ENCODE assay signal across 9 mouse cellular contexts in the genomic region with DNA sequence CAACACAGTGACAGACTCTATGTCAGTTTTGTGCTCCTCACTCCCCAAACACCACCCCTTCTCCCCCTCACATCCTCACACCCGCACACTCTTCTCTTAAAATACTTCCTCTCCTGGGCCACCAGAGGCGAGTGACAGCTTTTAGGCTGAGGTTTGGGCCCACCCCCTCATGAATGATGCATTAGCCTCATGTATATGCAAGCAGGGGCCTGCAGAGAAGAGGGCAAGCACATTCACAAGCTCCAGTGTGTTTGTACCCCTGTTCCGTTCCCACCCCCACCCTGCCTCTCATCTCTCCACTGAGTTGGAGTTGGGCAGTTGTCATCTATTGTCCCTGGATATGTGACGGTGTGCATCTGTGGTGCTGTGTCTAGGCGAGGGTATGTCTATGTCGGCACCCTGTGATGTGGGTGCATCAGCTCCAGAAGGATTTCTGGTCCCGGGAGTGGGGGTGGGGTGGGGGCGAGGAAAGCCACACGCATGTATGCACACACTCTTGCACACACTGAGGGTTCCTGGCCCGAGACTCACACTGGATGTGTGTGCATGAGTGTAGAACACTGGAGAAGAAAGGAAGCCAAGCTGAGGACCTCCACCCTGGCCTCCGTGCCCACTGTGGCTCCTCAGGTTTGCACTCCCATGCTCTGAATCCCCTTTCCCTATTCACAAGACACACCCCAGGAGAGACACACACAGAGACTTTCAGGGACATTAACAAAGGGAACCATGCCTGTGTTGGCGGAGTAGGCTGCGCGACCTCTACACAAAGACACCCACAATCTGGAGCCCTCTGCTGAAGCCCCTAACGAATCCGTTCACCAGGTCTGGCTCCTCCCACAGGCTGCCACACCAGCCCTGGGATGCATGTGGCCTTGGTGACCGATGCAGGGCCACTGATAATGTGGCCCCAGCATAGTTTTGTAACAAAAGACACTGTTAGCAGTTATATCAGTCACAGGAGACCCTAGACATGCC. TPM values are rescaled to one million over a fixed set of nuclear protein-coding genes. Genes with fewer than 3 reads are reported as not detected.
A peak's percentile ranks its signal among the peaks of the same experiment; 100 is the strongest.
DNase-seq lines count a peak whose midpoint lies in the region; ATAC-seq and TF ChIP-seq lines count a peak whose summit lies in the region.
"Had no signal": no experiment of that assay in that cellular context is flagged by ENCODE, and none has a peak within 500 bp of the region (broad histone marks: within the 10 kb centered on the region; RNA-seq: fewer than 3 reads in every experiment).

No protein-coding gene starts in this region.

- peaks cover 23% of the 10 kb centered on the region for H3K27me3 ChIP-seq in hindbrain, embryonic 11.5 days (ENCODE audit: control insufficient read depth, insufficient read depth, low read length)
- peaks cover 78% of the 10 kb centered on the region for H3K27me3 ChIP-seq in midbrain, embryonic 10.5 days (ENCODE audit: low read depth, poor library complexity, severe bottlenecking)
- H3K27me3 ChIP-seq in heart, embryonic 12.5 days (replicated peaks): peaks cover 99% of the 10 kb centered on the region
- no peaks in the 10 kb centered on the region for H3K27me3 ChIP-seq in kidney, adult 2 months (replicated peaks; ENCODE audit: control insufficient read depth, insufficient read depth, low read length)

- peak overlapping the region; percentile 96 for H3K27ac ChIP-seq in hindbrain, embryonic 11.5 days (ENCODE audit: low read depth, low read length)
- H3K27ac ChIP-seq in midbrain, embryonic 10.5 days (replicated peaks): peak overlapping the region; percentile 84
- H3K27ac ChIP-seq in heart, embryonic 12.5 days (ENCODE audit: poor library complexity, severe bottlenecking): no peak overlapping the region
- H3K27ac ChIP-seq in kidney, adult 2 months (ENCODE audit: insufficient read depth, low read depth, low read length): no peak overlapping the region
- H3K27ac ChIP-seq: liver, embryonic 15.5 days had no signal

- H3K9ac ChIP-seq in hindbrain, embryonic 11.5 days (ENCODE audit: low read depth, low read length): peak overlapping the region; percentile 76
- H3K9ac ChIP-seq in heart, embryonic 12.5 days: no peak overlapping the region
- H3K9ac ChIP-seq: liver, embryonic 15.5 days had no signal

- H3K4me3 ChIP-seq in hindbrain, embryonic 11.5 days (ENCODE audit: low read depth, low read length): peak overlapping the region; percentile 50
- peak overlapping the region; percentile 65 for H3K4me3 ChIP-seq in midbrain, embryonic 10.5 days
- no peak overlapping the region for H3K4me3 ChIP-seq in heart, embryonic 12.5 days
- no peak overlapping the region for H3K4me3 ChIP-seq in kidney, adult 2 months (ENCODE audit: insufficient read depth, low read depth, low read length)
- H3K4me3 ChIP-seq: liver, embryonic 15.5 days had no signal

- WGBS in hindbrain, embryonic 11.5 days: 7% methylated on average over 17 of the region's 17 CpGs
- WGBS in midbrain, embryonic 10.5 days: 9% methylated on average over 17 of the region's 17 CpGs
- 20% methylated on average over 17 of the region's 17 CpGs for WGBS in heart, embryonic 12.5 days
- 19% methylated on average over 17 of the region's 17 CpGs for WGBS in kidney, adult 2 months

- H3K4me1 ChIP-seq in hindbrain, embryonic 11.5 days (replicated peaks; ENCODE audit: control insufficient read depth, insufficient read depth, low read length): peaks cover 4% of the 10 kb centered on the region; the same call in 1 of the 2 replicates
- H3K4me1 ChIP-seq in midbrain, embryonic 10.5 days: peaks cover 35% of the 10 kb centered on the region
- H3K4me1 ChIP-seq in heart, embryonic 12.5 days (replicated peaks): peaks cover 4% of the 10 kb centered on the region; the same call in 1 of the 2 replicates
- H3K4me1 ChIP-seq in kidney, adult 2 months (ENCODE audit: control insufficient read depth, insufficient read depth, low read length): no peaks in the 10 kb centered on the region
- H3K4me1 ChIP-seq: liver, embryonic 15.5 days had no signal

- peak; percentile 89 for DNase-seq in right cerebral cortex, adult 18-20 months
- DNase-seq in right cerebral cortex, postnatal 14 days: no peak
- DNase-seq in hindbrain, embryonic 11.5 days (ENCODE audit: low spot score): peak; percentile 86
- DNase-seq in midbrain, embryonic 10.5 days (ENCODE audit: low spot score): peak; percentile 72
- peak; percentile 88 for DNase-seq in telencephalon, adult 2 months (ENCODE audit: low read depth, low spot score)
- no peak for DNase-seq in kidney, adult 2 months
- DNase-seq in ovary, postnatal 10 days (ENCODE audit: low spot score): no peak

- H3K36me3 ChIP-seq in hindbrain, embryonic 11.5 days (ENCODE audit: control insufficient read depth, insufficient read depth, low read length): 0 out of 2 replicates have a peak, but pooled peaks cover 2% of the 10 kb centered on the region
- peaks cover 10% of the 10 kb centered on the region for H3K36me3 ChIP-seq in midbrain, embryonic 10.5 days
- no peaks in the 10 kb centered on the region for H3K36me3 ChIP-seq in heart, embryonic 12.5 days
- H3K36me3 ChIP-seq in kidney, adult 2 months (ENCODE audit: control insufficient read depth, insufficient read depth, low read length): no peaks in the 10 kb centered on the region
- H3K36me3 ChIP-seq: liver, embryonic 15.5 days had no signal

- H3K9me3 ChIP-seq in hindbrain, embryonic 11.5 days (ENCODE audit: control insufficient read depth, low read length): no peaks in the 10 kb centered on the region; the same call in 1 of the 2 replicates
- H3K9me3 ChIP-seq in midbrain, embryonic 10.5 days (replicated peaks): no peaks in the 10 kb centered on the region
- H3K9me3 ChIP-seq in heart, embryonic 12.5 days (replicated peaks): no peaks in the 10 kb centered on the region
- H3K9me3 ChIP-seq: liver, embryonic 15.5 days had no signal

- no peak for TF ChIP-seq CTCF in kidney, adult 2 months (conservative IDR thresholded peaks at IDR 0.05; ENCODE audit: insufficient read depth, insufficient read length, low read depth, low read length)

- peak overlapping the region; percentile 71 for H3K4me2 ChIP-seq in hindbrain, embryonic 11.5 days (replicated peaks; ENCODE audit: low read depth, low read length)
- no peak overlapping the region for H3K4me2 ChIP-seq in heart, embryonic 12.5 days
- H3K4me2 ChIP-seq: liver, embryonic 15.5 days had no signal

- TF ChIP-seq POLR2A in kidney, adult 2 months (IDR thresholded peaks at IDR 0.05; ENCODE audit: low read depth, low read length): no peak

- peak; percentile 91 for ATAC-seq in hindbrain, embryonic 11.5 days (ENCODE audit: low FRiP score)
- ATAC-seq in heart, embryonic 12.5 days (ENCODE audit: insufficient number of reproducible peaks, low FRiP score): no peak

RNA-seq across cellular contexts. Expression of a gene that starts 1.7 kb away (rescaled TPM):
- polyA plus RNA-seq in hindbrain, embryonic 11.5 days (2014; fragmentation: Nextera tagmentation; extraction: Ambion mirVana): 71.3 and 74.5 TPM in 2 replicates
- 14.4 and 44.7 TPM in 2 replicates for polyA plus RNA-seq in midbrain, embryonic 10.5 days (2016; fragmentation: Nextera tagmentation; extraction: Ambion mirVana)
- polyA plus RNA-seq in heart, embryonic 12.5 days (2016; fragmentation: Nextera tagmentation; extraction: Ambion mirVana): 0.17 and 0.31 TPM in 2 replicates
- polyA plus RNA-seq in kidney, adult 2 months (2012; rRNA removed): 0.04 and 0.06 TPM in 2 replicates

RNA-seq across cellular contexts. Expression of a gene that starts 12.1 kb away (rescaled TPM):
- polyA plus RNA-seq in hindbrain, embryonic 11.5 days (2014; fragmentation: Nextera tagmentation; extraction: Ambion mirVana): 16.7 and 19.2 TPM in 2 replicates
- polyA plus RNA-seq in midbrain, embryonic 10.5 days (2016; fragmentation: Nextera tagmentation; extraction: Ambion mirVana): 28.4 and 30.7 TPM in 2 replicates
- 28.5 and 29.1 TPM in 2 replicates for polyA plus RNA-seq in heart, embryonic 12.5 days (2016; fragmentation: Nextera tagmentation; extraction: Ambion mirVana)
- 13.8 and 14.8 TPM in 2 replicates for polyA plus RNA-seq in kidney, adult 2 months (2012; rRNA removed)

RNA-seq across cellular contexts. Expression of a gene that starts 19.9 kb away (rescaled TPM):
- polyA plus RNA-seq in hindbrain, embryonic 11.5 days (2014; fragmentation: Nextera tagmentation; extraction: Ambion mirVana): 10.9 and 14.6 TPM in 2 replicates
- polyA plus RNA-seq in midbrain, embryonic 10.5 days (2016; fragmentation: Nextera tagmentation; extraction: Ambion mirVana): 16.1 and 18.1 TPM in 2 replicates
- 17.7 and 18.7 TPM in 2 replicates for polyA plus RNA-seq in heart, embryonic 12.5 days (2016; fragmentation: Nextera tagmentation; extraction: Ambion mirVana)
- 29.9 and 31.9 TPM in 2 replicates for polyA plus RNA-seq in kidney, adult 2 months (2012; rRNA removed)

RNA-seq across cellular contexts. Expression of a gene that starts 20.3 kb away (rescaled TPM):
- polyA plus RNA-seq in hindbrain, embryonic 11.5 days (2014; fragmentation: Nextera tagmentation; extraction: Ambion mirVana): 48.4 and 49.0 TPM in 2 replicates
- polyA plus RNA-seq in midbrain, embryonic 10.5 days (2016; fragmentation: Nextera tagmentation; extraction: Ambion mirVana): 38.2 and 41.3 TPM in 2 replicates
- 30.3 and 38.1 TPM in 2 replicates for polyA plus RNA-seq in heart, embryonic 12.5 days (2016; fragmentation: Nextera tagmentation; extraction: Ambion mirVana)
- polyA plus RNA-seq in kidney, adult 2 months (2012; rRNA removed): 107 and 111 TPM in 2 replicates

RNA-seq across cellular contexts. Expression of a gene that starts 20.5 kb away (rescaled TPM):
- 0.28 and 0.32 TPM in 2 replicates for polyA plus RNA-seq in hindbrain, embryonic 11.5 days (2014; fragmentation: Nextera tagmentation; extraction: Ambion mirVana)
- 0.46 and 0.86 TPM in 2 replicates for polyA plus RNA-seq in midbrain, embryonic 10.5 days (2016; fragmentation: Nextera tagmentation; extraction: Ambion mirVana)
- polyA plus RNA-seq in heart, embryonic 12.5 days (2016; fragmentation: Nextera tagmentation; extraction: Ambion mirVana): not detected in 2 replicates
- polyA plus RNA-seq in kidney, adult 2 months (2012; rRNA removed): 0.10 and 0.16 TPM in 2 replicates
- polyA plus RNA-seq: liver, embryonic 15.5 days had no signal

Comparison
In these comparisons a context has a peak if more than half of its experiments do, and no peak if none do; other contexts are left out.
1. DNase-seq: peak in right cerebral cortex, adult 18-20 months (single experiment), hindbrain, embryonic 11.5 days (single experiment), midbrain, embryonic 10.5 days (single experiment) and telencephalon, adult 2 months (single experiment); none in right cerebral cortex, postnatal 14 days (single experiment), kidney, adult 2 months (single experiment) and ovary, postnatal 10 days (single experiment).
2. H3K27ac ChIP-seq: peak in hindbrain, embryonic 11.5 days (single experiment) and midbrain, embryonic 10.5 days (single experiment); none in heart, embryonic 12.5 days (single experiment) and kidney, adult 2 months (single experiment).
3. H3K4me3 ChIP-seq: peak in hindbrain, embryonic 11.5 days (single experiment) and midbrain, embryonic 10.5 days (single experiment); none in heart, embryonic 12.5 days (single experiment) and kidney, adult 2 months (single experiment).
4. RNA of a gene that starts 1.7 kb away (polyA plus RNA-seq): 71.3 to 74.5 TPM in hindbrain, embryonic 11.5 days and 14.4 to 44.7 TPM in midbrain, embryonic 10.5 days; 0.17 to 0.31 TPM in heart, embryonic 12.5 days and 0.04 to 0.06 TPM in kidney, adult 2 months; every median in the first group is over 10 times any median in the second.